Mouse (Mus musculus) embryo, embryonic 9.5 days (tissue): ENCODE measurements at regions not wholly inside any gene's neighbourhood (a gene's known extent, or its start where the extent isn't known, plus 50 kb on each side); places are given as distances from the start of the nearest gene placed in this dataset.
A peak's percentile ranks its signal among the peaks of the same experiment; 100 is the strongest.
"Not testable (repeated sequence)": the region's sequence is repeated elsewhere in the genome, so short reads cannot be mapped to it uniquely, and the experiment has no call there.

Experiments
- DNase-seq: peaks from one replicate; pipeline ENCODE4 v3.0.0-alpha.2; 2017; ENCODE audit errors: extremely low spot score

DNA sequence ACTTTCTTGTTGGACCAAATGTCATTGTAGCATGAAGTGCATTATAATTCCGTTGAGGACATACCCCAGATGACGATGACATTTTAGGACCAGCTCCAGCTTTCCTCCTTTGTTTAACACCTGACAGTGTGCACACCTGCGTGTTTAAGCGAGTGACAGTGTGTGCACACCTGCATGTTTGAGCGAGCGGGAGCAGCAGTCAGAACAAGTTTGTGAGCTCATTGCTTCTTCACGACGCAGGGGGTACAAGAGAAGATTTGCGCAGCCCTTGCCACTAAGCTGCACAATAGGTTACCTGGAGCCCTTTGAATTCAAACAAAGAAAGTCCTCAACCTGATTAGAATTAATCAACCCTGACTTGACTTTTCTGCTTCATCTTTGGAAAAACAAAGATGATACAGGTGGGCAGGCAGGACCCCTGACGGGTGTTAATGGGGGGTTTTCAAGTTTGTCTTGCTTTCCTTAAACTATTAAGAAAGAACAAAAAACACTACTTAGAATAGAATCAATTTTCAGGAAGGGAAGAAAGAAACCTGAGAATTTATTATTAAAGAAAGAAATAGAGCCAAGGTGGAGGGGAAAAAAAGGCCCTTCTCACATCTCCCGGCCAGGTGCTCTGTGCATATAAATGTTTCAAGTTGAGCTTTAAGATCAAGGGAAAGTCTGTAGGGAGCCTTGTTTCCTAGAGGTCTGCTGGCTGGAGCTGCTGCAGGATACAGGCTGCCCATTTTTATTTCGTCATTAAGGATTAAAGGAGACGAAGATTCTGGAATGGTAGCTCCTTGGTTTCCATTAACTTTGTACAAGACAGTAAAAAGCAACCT, 144.8 kb upstream of the Ttc29 start:
- no peak for DNase-seq

DNA sequence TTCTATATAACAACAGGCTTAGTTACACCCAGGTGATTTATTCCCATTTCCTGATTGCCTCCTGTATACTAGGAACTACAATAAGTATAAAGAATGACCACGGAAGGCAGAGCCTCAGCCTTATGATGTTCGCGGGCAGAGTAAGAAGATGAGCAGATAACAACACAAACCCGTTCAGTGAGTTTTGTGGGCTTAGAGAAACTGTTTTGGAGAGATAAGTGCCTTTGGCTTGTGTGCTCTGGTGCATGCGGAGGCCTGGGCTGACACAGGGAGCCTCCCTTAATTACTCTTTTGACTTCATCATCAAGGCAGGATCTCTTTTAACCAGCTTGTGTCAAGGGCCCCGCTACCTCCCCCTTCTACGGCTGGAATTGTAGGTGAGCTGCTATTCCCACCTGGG, 139.3 kb upstream of the Ttc29 start:
- no peak for DNase-seq

DNA sequence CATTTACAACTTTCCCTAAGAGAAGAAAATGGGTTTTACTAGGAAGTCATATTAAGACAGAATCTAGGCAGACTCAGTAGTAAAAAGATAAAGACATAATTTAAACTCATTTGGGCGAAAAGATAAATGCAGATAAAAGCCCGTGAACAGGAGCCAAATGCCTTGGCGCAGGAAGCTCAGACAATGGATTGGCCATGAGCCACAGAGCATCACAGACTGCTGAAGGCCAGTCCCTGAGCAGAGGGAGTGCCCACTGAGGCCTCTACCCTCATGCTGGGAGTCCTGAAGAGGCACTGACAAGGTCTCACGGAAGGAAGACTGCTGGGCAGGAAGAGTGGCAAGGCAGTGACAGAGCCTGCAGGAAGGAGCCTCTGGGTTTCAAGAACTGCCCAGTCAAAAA, 136.0 kb upstream of the Ttc29 start:
- no peak for DNase-seq

DNA sequence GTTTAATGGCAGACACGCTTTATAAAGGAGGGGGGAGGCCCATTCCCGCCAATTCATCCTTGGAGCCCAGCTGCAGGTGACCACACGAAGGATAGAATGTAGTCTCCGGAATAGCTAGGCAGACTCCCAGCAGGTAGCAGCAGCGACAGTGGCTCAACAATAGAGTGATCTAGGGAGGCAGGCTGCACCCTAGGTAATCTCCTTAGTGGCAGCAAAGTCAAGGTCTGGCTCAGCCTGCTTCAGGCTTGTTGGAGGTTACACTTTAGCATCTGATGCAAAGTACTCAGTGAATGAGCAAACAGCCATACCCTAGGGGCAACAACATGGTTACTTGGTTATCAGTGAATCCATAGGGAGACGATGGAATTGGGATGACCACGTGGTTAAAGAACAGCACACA, 131.7 kb upstream of the Ttc29 start:
- not testable (repeated sequence) for DNase-seq

DNA sequence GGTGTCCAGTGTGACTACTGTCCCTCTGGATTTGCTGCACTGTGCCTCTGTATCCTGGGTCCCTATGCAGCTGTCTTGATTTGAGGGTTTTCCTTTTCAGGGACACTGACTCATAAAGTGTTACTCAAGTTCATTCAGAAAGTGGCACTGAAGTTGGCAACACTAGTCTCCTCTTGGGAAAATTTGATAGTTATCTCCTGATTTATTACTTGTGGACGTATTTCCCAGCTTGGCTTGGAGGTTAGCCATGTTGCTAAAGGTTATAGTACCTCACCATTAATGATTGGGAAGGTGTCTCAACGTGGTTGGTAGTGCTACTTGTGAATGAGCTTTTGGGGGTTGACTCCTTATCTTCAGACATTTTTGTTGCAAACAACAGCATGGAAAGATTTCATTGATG, 130.1 kb upstream of the Ttc29 start:
- DNase-seq = no peak

DNA sequence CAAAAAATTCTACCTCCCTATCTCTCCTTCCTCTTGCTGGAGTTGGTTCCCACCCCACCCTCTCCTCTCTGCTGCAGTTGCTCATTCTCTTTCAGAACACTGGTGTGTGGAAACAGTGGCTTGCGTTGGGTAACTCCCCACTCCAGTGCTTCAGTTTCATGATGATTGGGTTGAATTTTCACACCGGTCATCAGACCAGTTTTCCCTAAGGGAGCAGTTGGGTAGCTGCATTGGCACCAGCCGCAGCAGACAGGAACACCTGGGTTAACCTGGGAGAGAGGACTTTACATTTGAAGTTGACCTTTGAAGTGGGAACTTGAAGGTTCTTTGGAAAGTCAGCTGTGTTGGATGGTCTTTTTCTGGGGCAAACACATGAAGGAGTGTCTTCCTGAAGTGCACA, 126.7 kb upstream of the Ttc29 start:
- DNase-seq = no peak

DNA sequence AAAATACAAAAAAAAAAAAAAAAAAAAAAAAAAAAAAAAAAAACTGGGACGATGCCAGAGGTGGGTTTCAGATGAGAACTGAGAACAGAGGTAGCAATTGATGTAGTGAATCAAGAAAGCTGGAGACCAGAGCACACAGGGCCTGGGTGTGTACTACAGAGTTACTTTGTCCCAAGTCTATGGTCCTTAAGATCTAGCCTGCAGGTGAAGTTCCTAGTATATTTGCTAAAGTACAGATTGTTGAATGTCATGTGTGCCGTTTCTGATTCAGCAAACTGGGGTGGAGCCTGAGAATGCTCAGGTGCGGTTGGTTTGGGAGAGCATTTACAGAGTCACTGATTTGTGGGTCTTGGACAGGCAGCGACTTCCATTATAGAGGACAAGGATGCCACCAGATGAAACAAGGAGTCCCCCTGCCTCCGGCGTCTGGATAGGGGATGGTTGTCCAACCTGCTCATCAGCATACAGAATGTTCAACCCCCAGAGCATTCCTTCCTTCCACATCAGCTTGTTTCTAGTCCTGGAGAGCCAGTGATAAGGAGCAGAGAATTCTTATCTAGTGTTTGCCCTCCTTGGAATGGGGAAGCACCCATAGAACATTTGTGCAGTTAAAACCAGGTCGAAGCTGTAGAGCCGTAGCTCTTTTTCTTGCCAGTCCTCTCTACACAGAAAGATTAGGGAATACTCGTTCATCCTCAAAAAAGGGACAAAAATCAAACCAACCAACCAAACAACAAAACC, 122.5 kb upstream of the Ttc29 start:
- no peak for DNase-seq

DNA sequence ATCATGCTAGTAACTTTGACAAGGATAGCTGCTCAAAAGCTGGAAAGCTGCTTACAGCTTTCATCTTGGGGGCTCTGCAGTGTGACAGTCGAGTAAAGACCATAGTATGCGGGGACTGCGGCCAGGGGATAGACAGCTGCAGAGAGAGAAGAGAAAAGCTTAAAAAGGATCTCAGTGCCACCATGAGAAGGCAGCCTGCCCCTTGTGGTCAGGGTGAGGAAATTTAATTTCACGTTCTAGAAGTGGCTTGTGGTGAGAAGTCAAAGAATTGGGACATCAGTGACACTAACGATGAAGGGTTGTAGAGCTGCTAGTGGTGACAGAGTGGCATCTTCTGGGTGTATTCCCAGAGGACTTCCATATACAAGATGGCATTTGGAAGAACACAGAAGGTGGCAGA, 116.7 kb upstream of the Ttc29 start:
- no peak for DNase-seq

DNA sequence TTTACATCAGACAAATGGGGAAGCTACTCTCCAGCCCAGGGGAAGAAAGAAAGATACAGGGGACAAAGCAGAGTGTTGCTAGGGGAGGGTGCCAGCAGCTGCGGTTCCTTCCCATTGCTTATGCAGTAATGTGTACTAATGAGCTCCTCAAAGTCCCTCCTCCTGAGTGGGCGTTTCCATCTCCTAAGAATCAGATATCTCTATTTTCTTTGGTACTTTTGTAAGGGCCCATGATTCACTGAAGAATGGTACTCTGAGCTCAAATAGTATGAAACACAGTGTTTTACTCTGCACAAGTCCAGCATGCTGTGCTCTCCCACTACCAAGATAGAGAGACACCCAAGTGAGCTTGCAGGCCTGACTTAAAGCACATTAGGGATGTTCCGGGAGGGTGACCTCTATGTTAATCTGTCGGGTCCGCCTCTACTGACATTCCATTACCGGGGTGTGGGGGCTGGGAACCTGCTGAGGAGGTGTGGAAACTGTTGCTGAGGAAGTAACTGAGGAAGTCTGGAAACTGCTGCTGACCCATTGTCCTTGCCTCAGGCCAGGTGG, 114.8 kb upstream of the Ttc29 start:
- DNase-seq = no peak

DNA sequence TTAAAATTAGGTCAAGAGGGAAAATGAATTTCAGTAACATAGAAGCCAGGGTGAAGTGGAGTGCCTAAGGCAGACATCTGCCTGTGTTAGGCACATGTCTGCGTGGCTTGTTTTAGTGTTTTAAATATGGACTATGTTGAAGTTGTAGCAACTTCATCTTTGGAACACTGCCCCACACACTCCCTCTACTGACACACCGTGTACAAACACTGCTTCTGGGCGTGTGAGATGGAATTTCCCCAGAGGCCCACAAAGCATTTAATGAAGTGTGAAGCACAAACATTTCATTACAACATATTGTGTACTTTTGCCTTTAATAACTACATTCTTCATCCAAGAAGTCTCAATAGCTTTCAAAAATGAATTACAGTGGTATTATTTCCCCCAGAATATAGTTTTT, 114.0 kb upstream of the Ttc29 start:
- no peak for DNase-seq

DNA sequence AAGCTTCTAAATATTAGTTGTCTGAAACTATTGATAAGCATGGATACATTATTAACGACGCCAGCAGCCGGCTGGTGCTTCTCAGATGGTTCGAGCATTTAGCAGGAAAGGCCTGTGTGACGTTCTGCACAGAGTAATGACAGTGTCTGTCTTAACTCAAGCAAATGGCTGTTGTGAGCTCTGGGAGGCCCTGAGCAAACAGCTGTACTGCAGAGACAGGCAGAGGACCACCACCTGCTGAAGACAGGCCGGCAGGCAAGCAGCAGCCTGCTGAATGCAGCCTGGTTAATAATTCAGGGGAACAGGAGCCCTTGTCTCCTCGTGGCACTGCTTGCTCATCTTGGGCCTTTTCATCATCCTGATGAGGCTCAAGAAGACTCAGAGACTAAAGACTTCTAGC, 105.8 kb upstream of the Ttc29 start:
- DNase-seq = no peak

DNA sequence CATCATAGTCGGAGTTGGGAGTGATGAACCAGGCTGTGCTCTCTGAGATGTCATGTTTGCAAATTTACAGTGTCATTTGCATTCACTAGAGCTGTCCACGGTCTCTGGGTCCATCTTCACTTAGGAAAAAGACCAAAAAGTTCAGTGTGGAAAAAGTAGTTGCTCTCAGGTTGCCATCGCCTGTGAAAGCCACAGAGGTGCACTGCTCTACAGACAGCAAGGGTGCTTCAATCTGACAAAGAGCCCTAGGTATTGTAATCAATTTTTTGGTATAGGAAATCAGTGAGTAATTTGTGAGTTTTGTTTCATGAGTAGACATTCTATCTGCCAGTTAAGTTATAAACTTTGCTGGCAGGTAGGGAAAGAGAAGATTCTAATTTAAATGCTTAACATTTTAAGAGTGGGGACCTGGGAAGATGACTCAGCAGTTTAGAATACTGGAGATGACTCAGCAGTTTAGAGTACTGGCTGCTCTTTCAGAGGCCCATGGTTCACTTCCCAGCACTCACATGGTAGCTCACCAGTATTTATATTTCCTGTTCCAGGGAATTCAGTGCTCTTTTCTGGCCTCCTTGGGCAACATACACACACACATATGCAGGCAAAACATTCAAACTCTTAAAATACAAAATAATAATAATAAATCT, 103.0 kb upstream of the Ttc29 start:
- no peak for DNase-seq

DNA sequence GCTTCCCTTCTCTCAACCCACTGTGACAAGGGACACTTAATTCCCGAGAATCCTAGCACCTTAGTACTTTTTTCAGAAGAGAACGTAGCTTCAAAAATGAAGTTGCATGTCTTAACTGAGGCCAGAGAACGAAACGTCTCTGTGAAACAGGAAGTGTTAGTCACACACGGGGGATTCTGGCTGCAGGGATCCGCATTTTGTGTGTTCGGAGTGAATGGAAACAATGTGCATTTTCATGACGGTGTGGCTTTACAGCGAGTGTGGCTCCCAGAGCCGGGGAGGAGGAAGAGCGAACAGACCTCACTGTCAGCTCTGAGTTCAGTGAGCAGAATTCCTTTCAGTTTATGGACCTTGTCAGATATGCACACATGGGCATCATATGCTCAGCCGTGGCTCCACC, 100.0 kb upstream of the Ttc29 start:
- no peak for DNase-seq

DNA sequence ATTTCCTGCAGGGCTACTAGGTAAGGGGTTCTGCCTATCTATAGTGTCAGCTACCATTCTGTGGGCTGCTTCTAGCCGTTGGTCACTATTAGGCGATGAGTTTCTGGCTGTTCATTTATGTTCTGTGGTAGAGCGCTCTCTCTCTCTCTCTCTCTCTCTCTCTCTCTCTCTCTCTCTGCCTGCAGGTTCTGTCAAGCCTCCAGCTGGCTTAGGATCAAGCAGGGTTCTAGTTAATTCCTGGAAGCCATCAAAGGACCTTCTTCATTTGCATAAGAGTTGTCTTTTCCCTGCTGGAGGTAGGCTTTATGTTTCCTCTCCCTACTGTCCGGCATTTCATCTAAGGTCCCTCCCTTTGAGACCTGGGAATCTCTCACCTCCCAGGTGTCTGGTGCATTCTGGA, 98.6 kb upstream of the Ttc29 start:
- DNase-seq = no peak

DNA sequence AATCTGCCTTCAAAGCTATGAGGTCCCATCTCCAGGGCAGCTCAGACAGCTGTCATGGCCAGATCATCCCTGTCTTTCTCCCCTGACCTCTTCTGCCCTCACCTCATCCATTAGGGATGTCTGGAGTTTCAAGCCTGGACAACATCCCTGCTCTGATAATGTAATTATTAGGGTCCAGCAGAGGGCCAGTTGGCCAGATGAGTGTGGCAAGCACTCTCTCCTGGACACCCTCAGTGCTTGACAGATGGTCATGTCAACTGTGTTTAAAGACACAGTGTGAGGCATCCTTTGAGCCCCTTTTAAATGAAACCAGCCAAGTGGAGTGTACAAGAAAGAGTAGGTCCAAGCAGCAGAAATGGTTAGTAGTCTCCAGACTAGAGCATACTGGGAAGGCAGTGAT, 95.9 kb upstream of the Ttc29 start:
- DNase-seq = no peak

DNA sequence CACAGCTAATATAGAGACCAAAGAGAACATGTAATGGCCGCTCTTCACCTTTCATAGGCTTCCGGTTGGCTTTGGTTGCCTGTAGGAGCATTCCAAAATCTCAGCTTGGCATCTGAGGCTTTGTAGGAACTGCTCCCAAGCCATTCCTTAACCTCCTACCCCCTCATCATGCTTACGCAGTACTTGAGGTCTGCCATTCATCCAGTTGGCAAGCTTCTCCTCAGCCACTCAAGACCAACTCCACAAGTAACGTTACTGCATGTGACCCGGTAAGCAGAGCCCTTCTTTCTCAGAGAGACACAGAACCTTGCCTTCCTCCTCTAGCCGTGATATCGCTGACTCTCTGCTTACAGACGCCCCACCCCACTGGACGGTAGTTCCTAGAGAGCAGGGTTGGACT, 94.6 kb upstream of the Ttc29 start:
- DNase-seq = no peak

DNA sequence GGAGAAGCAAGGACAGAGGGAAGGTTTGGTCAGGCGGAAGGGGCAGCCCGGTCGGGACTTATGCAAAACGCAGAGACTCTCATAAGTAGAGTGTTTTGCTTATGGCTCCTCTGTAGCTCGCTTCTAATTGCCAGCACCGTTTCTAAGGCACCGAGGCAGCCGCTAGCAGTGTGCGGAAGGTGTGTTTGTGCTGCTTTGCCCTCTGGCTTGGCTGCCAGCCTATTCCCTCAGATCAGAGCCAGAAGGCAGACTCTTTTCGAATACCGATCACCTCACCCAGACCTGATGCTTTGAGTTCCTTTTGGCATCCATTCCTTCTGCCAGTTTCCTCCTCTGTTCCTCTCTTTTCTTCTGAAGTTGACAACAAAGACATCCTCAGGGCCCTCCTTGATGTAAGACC, 93.4 kb upstream of the Ttc29 start:
- DNase-seq = no peak

DNA sequence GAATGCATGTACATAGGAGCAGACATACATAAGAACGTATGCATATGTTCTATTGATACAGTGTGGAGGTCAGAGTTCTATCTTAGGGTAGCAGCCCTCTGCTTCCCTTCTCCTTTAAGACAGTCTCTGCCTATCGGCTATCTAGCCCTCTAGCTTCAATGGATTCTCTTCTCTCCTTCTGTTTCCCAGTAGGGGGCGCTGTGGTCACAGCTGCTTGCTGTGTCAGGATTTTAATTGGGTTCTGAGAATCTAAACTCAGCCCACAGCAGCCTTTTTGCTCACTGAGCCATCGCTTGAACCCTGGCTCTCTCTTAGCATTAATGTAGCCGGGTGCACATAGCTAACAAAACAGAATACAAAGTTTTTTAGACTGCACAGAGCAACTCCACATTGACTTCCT, 88.8 kb upstream of the Ttc29 start:
- peak; percentile 29 for DNase-seq

DNA sequence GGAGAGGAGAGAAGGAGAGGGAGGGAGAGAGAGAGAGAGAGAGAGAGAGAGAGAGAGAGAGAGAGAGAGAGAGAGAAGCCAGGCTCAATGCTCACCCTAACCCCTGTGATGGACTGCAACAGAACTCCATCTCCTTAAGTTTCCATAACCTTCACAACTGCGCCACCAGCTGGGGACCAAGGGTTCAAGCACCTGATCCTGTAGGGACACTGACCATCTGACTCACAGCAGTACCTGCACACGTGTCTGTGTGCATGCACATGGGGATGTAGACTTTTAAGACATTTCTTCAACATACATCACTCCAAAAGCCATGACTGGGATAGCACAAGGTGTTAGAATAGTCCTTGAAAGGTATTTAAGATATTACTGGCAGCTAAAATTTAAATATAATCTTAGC, 85.2 kb upstream of the Ttc29 start:
- peak; percentile 36 for DNase-seq

DNA sequence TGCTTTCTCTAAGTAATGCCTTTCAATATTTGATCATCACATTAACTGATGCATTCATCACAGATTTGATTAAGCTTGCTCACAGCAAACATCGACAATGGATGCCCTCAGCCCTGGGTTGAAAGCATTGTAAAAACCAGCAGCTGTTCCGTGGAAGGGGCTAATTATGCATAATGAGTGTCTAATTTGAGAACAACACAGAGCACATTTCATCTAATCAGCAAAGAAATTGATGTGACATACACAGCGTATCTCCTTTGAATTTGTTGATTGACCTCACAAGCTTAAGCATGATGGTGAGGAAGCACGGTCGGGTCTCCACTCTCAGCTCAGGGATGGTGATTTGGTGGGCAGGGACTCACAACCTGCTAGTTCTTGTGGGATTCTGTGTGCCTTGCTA, 84.0 kb upstream of the Ttc29 start:
- no peak for DNase-seq

DNA sequence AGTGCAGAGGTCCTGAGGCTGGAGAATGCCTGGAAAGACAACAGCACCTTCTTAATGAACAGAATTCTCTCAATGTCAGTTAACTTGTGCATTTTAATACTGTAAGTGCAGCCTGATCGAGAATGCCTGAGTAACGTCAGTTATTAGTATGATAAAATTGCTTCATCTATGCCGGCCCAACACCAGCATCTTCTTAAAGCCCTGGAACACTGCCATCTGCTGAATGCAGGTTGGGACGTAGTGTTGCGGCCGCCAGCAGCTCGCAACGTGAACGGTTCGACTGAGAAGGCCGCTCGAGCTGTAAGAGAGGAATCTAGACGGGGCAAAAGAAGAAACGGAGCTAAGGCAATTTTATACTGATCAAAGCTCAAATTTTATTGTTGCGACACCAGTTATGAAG, 73.6 kb upstream of the Ttc29 start:
- not testable (repeated sequence) for DNase-seq

DNA sequence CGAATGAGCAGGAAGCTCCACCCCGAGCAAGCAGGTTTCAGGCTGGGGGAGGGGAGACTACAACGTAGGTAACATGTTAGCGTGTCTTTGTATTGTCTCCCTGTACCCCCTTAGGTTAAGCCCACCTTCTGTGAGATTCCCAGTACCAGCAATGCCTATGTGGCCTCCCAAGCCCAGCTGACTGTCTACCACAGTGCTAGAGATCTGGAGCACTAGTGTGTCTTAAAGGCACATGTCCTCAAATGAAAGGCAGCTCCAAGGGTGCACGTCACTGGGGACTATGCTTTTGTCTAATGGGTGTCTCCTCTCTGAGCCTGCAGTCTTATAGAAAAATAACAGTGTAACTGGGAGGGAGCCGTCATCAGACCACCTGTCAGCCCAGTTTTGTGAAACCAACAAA, 65.9 kb upstream of the Ttc29 start:
- no peak for DNase-seq

DNA sequence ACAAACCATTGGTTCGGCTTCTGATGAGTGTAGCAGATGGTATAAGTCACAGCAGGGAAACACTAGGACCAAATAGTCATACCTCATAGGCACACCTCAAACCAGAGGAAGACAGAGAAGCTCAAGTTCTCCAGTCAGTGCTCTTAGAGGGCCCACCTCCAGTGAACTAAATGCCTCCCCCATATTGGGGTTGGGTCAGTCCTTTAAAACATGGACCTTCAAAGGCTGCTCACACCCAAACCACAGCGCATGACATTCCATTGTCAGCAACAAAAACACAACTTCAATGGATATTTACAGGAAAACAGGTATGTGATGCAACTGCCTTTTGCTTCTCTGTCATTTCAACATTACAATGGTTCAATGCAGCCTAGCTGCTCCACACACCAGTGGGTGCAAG, 65.1 kb upstream of the Ttc29 start:
- DNase-seq = no peak
